Mouse (Mus musculus) monocyte, adult 2 months (primary cell): ENCODE measurements around the gene Kif13a.

ENCODE experiments used
- DNase-seq, 2 experiments: peaks; one replicate each; pipeline ENCODE4 v3.0.0; 2022; ENCODE audit warnings: low spot score in 2 of 2, low read depth in 1 of 2

Gene Kif13a

DNA sequence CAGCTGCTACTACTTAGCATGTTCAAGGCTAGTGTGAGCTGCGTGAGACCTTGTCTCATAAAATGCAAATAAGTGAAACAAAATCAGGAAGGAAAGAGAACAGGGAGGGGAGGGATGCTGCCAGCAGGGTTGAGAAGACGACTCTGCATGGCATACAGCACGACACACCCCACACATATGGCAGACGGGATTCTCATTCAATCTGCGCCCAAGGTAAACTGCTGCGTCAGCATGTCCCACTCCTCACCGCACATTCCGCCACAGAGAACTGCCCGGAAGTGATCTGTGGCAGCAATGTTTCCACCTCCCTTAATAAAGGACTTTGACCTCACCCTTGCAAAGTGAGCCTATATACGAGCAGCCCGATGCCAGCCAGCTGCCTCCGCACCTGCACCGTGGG is 4.0 kb downstream of the Kif13a start:
- no peak for DNase-seq

DNA sequence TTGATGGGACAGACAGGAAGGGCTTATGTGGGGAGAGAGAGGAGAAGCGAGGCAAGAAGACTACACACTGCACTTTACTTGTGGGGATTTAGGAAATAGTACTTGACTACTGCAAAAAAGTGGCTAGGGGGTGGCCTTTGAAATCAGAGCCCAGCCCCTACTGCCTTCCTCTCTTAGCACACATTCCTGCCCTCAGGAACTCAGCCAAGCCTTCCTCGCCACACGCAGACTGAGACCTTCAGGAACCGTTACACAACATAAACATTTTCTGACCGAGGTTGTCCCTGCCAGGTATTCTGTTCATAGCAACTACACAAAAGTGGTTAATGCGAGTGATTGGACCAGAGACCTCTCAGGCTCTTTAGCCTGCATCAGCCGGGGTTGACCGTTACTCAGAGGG is 8.1 kb downstream of the Kif13a start:
- DNase-seq: no peak

DNA sequence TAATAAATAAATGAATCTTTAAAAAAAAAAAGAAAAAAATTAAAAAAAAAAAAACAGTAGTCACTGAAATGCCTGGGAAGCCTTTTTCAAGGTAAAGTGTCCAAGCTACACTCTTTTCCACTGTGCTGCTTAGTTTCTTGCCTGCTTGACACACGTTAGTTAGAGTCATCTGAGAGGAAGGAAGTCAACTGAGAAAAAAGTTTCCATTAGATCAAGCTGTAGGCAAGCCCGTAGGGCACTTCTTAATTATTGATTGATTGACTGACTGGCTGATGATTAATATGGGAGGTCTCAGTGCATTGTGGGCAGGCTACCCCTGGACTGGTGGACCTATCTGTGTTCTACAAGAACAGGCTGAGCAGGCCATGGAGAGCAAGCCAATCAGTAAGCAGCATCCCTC is 9.9 kb downstream of the Kif13a start:
- DNase-seq: no peak

DNA sequence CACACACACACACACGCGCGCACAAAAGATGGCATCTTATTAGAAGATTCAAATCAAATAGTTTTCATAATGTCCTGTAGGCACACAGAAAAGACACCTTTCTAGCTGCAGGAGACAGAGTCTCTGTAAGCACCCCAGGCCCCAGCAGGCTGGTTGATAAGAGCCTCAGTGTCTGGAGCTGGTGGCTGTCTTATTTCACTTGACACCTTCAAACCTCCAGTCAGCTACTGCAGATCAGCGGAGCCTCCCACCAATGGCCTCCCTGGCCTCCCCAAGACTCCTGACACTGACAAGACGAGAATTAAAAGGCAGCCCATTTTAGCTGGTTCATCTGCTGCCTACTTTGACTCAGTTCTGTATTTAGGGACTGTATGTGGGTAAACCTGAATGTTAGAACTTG is 11.2 kb downstream of the Kif13a start:
- no peak for DNase-seq

DNA sequence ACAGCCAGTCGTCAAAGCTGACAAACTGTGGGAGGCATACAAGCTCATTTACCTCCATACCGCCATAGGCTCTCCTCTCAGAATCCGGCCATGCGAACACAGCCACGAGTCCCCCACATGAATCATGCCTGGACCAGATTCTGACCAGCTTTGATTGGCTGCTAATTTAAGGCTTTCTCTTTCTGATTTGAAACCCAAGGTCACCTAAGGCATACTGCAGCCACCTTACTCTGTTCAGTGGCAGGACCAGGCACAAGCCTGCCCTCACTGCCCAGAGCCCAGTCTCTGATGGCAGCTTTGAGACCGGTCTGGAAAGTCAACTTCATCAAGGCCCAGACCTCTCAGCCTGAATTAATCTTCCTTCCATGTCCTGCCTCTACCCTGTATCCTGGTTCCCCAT is 17.7 kb downstream of the Kif13a start:
- DNase-seq: no peak

DNA sequence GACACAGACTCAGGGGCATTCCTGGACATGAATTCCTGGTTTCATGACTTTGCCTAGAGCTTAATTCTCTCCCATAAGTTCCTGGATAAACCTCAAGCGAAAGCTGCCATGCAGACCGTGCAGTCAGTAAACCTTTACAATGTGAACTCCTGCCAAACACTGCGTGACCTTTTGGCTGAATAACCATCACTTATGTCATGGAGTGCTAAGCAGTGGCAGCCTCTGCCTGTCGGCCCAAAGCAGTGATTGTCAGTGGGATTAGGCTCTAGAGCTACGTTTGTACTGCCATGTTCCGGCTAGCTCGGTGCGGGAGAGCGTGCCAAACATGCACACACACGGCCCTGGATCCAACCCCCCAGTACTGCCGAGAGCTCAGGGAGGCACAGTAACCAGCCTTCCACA is 18.6 kb downstream of the Kif13a start:
- DNase-seq: no peak

DNA sequence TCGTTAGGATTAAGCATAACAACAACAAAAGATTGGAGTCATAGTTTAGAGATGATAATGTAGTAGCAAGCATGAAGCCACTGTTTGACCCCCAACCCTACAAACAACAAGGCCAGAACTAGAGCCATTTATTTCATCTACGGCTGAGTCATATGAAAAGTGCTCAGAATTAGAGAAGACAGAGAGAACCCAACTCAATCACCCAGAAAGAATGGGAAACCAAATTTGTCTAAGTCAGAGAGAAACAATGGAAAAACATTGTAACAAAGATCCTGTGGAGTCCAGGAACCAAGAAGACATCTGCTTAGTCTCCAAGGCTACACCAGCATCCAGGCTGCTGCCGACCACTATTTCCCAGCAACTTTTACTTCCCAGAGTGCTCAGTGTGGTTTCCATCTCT is 19.7 kb downstream of the Kif13a start:
- DNase-seq: no peak

DNA sequence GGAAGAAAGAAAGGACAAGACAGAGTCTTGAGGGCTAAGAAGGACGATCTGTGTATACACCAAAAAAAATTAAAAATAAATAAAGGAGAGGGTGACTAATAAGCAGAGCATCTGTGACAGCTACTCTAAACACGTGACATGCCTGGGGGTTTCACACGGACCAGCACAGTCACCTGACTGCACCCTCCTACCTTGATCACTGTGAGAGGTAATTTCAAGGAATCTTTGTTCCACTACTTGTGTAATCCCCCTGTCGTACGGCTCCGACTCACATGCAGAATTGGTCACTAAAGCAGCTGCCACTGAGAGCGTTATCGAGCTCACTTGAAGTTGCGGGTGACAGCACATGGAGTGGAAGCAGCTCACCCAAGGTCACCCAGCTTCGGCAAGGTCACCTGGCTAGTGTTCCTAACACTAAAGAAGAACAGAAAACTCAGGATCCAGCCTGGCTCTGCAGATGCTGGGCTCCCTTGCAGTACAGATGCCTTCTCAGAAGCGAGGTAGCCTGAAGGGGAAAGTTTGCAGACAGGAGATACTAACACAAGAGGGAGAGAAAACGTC is 20.6 kb downstream of the Kif13a start:
- no peak for DNase-seq

DNA sequence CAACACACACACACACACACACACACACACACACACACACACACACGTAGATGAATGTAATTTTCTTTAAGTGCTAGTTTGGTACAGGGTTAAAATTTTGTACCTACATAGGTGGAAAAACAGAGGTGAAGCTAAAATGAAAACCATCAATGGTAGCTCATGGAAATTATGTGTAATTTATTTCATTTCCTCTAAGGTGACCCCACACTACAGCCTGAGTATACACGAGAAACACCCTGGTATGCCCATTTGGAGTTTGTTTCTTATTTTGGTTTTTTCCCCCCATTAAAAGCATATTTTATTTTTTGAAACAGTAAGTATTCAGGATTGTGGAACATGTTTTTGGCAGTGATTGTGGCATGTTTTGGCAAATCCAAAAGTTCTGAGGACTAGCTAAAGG is 21.3 kb downstream of the Kif13a start:
- DNase-seq: no peak

DNA sequence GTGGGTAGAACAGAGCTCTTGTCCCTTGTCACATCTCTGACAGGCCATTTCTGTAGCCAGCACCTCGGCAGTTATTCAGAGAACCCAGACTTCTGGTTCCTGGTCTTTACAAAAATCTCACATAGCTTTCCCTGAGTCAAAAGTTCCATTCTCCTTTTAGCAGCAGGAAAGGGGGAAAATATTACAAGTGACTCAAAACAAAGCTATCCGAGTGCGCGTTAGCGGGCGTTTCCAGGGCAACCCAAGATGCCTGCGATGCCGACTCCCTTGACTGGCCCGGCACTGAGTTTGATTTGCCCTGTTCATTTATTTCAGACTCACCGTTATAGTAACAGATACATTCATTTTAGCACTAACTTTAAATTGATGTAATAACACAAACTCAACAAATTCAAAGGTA is 21.8 kb downstream of the Kif13a start:
- DNase-seq: no peak

DNA sequence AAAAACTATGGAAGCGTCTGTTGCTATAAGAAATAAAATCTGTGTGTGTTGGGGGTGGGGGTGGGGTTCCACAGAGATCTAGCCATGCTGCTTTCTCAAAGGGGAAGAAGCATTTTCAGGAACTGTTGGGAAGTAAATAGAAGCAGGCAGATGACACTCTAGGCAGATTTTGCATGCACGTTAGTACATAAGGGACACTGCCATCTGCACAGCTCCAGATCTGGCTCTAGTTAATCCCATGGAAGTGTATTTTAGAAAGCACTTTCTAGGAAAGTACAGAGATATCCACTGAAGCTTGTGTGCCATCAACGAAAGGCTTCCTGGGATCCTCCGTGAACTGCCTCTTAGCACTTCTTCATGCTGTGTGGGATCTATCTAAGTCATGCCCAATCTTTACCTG is 22.6 kb downstream of the Kif13a start:
- no peak for DNase-seq

DNA sequence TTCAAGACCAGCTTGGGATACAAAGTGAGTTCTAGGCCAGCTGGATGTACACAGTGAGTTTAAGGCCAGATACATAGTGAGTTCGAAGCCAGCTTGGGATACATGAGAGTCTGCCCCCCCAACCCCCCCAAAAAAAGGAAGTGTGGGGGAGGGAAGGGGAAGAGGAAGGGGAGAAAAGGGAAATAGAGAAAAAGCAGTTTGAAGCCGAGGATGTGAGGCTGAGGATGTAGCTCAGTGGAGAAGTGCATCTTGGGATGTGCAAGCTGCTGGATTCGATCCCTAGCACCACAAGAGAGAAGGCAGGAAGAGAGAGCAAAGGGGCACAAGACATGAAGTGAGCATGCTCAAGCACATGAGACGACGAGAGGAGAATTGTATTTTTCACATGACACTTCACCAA is 23.7 kb downstream of the Kif13a start:
- DNase-seq: no peak

DNA sequence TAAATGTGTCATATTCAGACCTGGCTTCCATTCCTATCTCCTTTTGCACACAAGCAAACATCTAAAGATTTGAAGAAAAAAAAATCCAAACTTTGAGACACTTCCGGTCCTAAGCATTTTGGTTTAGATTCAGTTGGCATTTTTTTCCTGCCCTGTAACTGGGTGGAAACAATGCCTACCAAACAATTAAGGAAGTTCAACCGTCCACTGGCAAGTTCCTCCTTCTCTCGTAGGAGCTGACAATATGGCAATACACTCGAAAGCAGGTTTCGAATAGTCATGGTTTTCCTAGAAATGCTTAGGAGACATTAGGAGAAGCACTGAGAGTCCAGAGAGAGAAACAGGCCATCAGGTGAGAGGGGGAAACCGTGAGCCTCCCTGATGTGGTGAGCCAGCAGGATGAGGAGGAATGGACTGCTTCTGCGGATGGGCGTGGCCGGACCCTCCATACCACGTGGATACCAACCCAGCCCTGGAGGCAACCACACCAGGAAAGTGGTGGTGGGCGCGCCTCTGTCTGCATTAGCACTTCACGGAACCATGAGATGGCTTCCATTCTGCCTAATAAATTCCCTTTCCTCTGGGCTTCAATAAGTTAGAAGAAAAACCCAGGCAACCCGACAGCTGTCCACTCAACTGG is 24.6 kb downstream of the Kif13a start:
- DNase-seq: peak in 1 of 2 experiments; percentile 6

DNA sequence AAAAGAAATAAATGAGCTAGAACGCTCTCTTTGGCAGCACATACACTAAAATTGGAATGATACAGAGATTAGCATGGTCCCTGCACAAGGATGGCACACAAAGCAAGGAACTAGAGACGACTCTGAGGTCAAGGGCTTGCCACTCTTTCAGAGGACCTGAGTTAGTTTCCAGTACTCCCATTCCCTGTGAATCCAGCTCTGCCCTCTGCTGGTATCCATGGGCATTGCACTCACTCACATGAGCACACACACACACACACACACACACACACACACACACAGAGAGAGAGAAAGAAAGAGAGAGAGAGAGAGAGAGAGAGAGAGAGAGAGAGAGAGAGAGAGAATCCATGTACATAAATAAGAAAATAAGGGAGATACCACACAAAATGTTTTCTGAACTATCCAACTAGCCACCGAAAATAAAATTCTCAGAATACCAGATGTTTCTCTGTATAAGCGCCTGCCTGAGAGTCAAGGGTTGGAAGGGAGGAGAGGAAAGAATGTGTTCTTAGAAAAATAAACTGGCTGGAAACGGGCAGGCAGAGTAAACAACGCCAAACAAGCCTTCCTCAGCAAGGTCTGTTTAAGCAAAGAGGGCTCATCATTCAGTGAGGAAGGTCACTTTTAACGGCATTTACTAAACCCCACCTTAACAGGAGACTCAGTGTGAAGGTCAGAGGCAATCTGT is 27.0 kb downstream of the Kif13a start:
- DNase-seq: no peak

DNA sequence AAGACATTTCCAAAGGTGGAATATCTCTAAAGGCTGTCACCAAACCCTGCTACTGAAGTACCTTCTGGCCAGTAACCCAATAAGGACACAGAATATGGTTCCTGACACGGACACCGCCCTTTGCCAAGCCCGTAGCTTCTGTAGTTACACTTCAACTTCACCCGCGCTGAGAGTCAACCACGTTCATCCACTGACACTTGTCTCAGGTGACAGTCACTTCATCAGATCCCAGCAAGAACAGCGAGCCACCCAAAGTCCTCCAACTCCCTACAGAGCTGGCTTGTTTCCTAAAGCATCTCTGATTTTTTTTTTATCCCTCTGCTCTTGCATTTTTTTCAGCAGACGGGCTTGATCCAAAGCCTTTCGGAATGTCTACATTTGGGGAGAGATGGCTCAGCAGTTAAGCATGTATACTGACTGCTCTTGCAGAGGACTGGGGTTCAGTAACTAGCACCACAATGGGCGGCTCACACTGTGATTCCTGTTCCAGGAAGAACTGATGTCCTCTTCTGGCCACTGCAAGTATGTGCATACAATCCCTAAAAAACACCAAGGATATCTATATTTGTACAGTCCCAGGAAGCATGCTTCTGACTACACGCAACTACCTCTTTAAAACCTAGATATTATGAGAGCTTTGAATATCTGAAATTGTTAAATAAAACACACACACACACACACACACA is 28.7 kb downstream of the Kif13a start:
- DNase-seq: no peak

DNA sequence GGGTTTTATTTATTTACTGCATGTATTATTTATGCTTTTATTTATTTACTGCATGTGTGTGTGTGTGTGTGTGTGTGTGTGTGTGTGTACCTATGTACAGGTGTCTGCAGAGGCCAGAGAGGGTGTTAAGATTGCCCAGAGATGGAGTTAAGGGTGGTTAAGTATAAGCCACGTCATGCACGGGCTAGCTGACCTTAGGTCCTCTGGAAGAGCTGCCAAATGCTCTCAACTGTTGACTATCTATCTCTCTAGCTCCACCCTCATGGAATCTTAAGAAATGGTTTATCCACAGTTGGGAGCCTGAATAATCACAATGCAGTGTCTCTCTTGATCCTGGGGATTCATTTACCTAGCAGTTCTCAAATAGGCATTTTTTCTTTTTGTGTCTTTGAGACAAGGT is 30.8 kb downstream of the Kif13a start:
- no peak for DNase-seq

DNA sequence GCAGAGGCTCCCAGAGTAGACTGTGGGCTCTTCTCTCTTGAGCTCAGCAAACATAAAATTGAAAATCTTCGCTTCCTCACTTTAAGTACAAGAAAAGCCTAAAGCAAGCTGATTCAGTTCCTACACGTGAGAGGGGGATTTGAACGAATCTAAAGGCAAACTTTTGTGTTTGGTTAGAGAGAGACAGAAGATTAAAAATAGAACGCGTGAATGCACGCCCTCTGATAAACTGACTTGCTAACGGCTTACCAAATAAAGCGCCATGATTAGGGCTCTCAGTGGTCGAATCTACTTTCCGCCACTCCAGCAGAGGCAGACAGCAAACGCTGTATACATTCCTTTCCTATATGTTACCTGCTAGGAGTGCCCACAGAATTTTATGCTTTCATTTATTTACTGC is 31.3 kb downstream of the Kif13a start:
- no peak for DNase-seq

DNA sequence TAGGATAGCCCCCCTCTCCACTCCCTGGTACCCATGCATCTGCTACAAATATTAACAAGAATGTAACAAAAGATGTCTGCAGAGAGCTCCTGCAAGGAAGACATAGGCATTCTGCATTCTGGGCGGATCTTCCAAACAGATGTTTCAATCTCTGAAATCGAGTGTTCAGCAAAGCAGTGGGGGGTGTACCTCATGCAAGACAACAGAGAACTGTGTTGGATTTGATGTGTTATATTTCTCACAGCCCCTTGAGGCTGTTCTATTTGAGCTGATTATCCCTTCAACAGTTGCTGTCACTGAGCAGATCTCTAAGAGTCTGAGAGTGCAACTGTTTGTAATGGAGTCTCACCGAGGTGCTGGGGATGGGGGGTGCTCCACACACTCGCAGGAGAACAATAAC is 37.3 kb downstream of the Kif13a start:
- DNase-seq: no peak

DNA sequence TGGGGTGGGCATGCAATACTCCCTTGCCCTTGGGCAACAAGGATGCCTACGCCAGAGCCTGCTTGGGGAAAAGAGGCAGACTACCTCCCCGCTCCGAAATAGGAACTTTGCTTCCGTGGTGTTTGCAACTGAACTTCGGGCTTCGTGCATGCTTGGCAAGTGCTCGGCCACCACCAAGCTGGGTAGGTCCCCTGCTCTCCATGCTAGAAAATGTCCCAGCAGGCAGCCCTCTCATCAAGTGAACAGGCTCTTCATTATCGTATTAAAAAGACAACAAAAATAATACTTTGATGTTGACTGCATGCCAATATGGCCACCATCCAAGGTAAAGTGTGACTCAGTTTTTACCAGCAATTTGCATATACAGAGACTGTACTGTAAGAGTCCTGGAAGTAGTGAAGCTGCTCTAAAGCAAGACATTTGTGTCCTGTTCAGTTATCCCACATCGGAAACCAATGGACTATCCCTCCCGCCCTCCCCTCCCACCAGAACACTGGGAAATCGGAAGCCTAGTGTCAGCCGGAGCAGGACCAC is 41.5 kb downstream of the Kif13a start:
- DNase-seq: no peak

DNA sequence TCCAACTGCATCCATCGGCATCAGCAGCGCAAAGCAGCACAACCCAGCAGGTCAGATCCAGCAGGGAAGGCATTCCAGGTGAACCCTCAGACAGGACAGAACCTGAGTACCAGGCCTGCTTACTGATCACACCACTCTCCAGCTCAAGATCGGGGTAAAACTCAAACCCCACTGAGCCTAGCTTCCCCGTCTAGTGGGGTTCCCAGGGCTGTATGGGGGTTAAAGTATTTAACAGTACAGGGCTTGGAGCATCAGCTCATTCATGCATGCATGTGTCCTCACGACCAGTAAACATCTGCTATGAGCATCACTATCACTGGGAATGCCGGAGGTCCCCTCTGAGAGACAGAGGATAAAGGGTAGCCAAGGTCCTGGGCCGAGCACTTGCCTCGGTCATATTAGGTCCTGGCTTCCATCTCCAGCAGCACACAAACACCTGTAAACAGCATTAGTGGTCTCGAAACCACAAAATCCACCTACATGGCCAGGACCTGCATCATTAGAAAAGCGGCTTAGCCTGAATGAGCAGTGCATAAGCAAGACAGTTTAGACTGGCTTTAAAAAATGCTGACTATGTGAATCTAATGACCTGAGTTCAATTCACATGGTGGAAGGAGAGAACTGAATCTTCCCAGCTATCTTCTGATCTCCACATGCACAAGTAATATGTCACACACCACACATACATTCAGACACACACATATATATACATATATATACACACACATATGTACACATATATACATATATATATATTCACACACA is 43.0 kb downstream of the Kif13a start:
- DNase-seq: no peak

DNA sequence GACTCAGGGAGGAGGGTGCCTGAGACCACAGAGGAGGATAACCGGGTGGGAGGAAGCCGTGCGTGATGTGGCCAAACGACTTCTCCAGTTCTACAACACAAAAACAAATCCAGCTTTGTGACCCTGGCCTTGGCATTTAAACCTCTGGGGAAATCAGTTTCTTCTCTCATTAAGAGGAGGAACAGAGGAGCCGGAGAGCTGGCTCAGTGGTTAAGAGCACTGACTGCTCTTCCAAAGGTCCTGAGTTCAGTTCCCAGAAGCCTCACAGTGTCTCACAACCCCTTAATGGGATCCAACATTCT is 44.0 kb downstream of the Kif13a start:
- DNase-seq: no peak
